Mouse (Mus musculus) thymus, postnatal 0 days (tissue): Measurements from ENCODE around the gene Gm4187. TPM values are rescaled to one million over a fixed set of nuclear protein-coding genes. Genes with fewer than 3 reads are reported as not detected.
"Not testable (repeated sequence)": the region's sequence is repeated elsewhere in the genome, so short reads cannot be mapped to it uniquely, and the experiment has no call there.

Source experiments
- DNase-seq: peaks from one replicate; pipeline ENCODE4 v3.0.0-alpha.2; 2015; ENCODE audit warnings: low spot score
- polyA plus RNA-seq: library from polyadenylated mRNA; unstranded; fragments of >200 nt; fragmentation: Nextera tagmentation; extraction: Ambion mirVana; gene quantifications from 2 replicates; pipeline ENCODE4 v1.2.1, GENCODE M21; 2015

Gm4187 gene
- not detected in 2 replicates for polyA plus RNA-seq

- DNase-seq: not testable (repeated sequence)
Measured at GRCm38 (mm10) chr7:22329617-22330016, at the start of gene Gm4187. TSS of gene Gm4187 (minus strand) at chr7:22329717.

DNA sequence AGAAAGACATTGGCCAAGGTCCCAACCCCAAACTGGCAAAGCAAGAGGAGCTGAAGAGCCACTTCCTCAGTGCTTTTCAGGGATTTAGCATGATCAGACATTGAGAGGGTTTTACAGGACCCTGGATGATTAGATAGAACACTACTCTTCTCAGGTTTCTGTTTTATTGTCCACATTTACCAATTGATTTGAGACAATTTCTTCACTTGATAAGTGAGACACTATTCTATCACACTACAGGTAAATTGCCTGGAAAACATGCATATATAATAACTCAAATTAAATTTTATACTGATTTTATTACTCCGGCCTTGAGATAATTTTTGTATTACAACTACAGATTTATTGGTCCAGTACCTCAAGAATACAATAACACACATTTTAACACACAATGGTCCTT is 41.4 kb upstream of the Gm4187 start, which contains the start of gene Gm8660:
Gene Gm8660, minus strand, starts transcription at position 101 of the 400 bp plus-strand sequence.
- DNase-seq: not testable (repeated sequence)

Other genes with a start within 250 kb of the Gm4187 start
- not detected in 2 replicates for gene Gm16451, start 211.5 kb downstream of the Gm4187 start, polyA plus RNA-seq
- not detected in 2 replicates for gene Gm10666, start 195.0 kb downstream of the Gm4187 start, polyA plus RNA-seq
- not detected in 2 replicates for gene Vmn1r142, start 165.7 kb downstream of the Gm4187 start, polyA plus RNA-seq
- not detected in 2 replicates for gene Vmn1r143, start 140.3 kb downstream of the Gm4187 start, polyA plus RNA-seq
- not detected in 2 replicates for gene Gm8653, start 128.5 kb downstream of the Gm4187 start, polyA plus RNA-seq
- not detected in 2 replicates for gene Gm8453, start 100.2 kb downstream of the Gm4187 start, polyA plus RNA-seq
- gene Gm8660, start 41.3 kb upstream of the Gm4187 start, polyA plus RNA-seq: not detected in 2 replicates
- gene Vmn1r148, start 83.9 kb upstream of the Gm4187 start, polyA plus RNA-seq: not detected in 2 replicates
- gene Vmn1r149, start 108.5 kb upstream of the Gm4187 start, polyA plus RNA-seq: not detected in 2 replicates
- not detected in 2 replicates for gene Gm10665, start 134.4 kb upstream of the Gm4187 start, polyA plus RNA-seq
- gene Vmn1r151, start 170.0 kb upstream of the Gm4187 start, polyA plus RNA-seq: not detected in 2 replicates
- not detected in 2 replicates for gene Vmn1r152, start 193.2 kb upstream of the Gm4187 start, polyA plus RNA-seq
- not detected in 2 replicates for gene Gm8677, start 205.2 kb upstream of the Gm4187 start, polyA plus RNA-seq
- not detected in 2 replicates for gene Gm4201, start 235.6 kb upstream of the Gm4187 start, polyA plus RNA-seq